Mouse (Mus musculus) stomach, postnatal 0 days (tissue): ENCODE results near the gene Cers2. TPM values are rescaled to one million over a fixed set of nuclear protein-coding genes. Genes with fewer than 3 reads are reported as not detected.
"Not testable (repeated sequence)": the region's sequence is repeated elsewhere in the genome, so short reads cannot be mapped to it uniquely, and the experiment has no call there.

ENCODE experiments used
- ATAC-seq: fragments of 200-750 bp; cut with Nextera tagmentation; 2 replicates; pipeline ENCODE4 v1.8.0; 2017; ENCODE audit not compliant: low FRiP score, low TSS enrichment
- DNase-seq: peaks from one replicate; pipeline ENCODE4 v3.0.0-alpha.2; 2016; ENCODE audit warnings: low spot score
- H3K27ac ChIP-seq: fragments of 300-500 bp; sonication (generic); replicated peaks from 2 replicates; pipeline ENCODE4 v1.5.1; 2014; ENCODE audit warnings: mild to moderate bottlenecking, control low read depth
- H3K27me3 ChIP-seq: fragments of 300-500 bp; sonication (generic); 2 replicates; pipeline ENCODE4 v1.6.1; 2014; ENCODE audit warnings: low read length; ENCODE audit not compliant: control insufficient read depth, insufficient read depth
- H3K36me3 ChIP-seq: fragments of 300-500 bp; sonication (generic); 2 replicates; pipeline ENCODE4 v1.6.1; 2014; ENCODE audit warnings: low read length, mixed read lengths; ENCODE audit not compliant: control insufficient read depth, insufficient read depth
- H3K4me1 ChIP-seq: fragments of 300-500 bp; sonication (generic); replicated peaks from 2 replicates; pipeline ENCODE4 v1.6.1; 2014; ENCODE audit warnings: antibody characterized with exemption; ENCODE audit not compliant: control insufficient read depth, insufficient read depth
- H3K4me2 ChIP-seq: fragments of 300-500 bp; sonication (generic); replicated peaks from 2 replicates; pipeline ENCODE4 v1.6.1; 2014; ENCODE audit warnings: low read depth, mild to moderate bottlenecking, control low read depth, moderate library complexity
- H3K4me3 ChIP-seq: fragments of 300-500 bp; sonication (generic); 2 replicates; pipeline ENCODE4 v1.5.1; 2014; ENCODE audit warnings: low read depth, low read length, control low read depth
- H3K9ac ChIP-seq: fragments of 300-500 bp; sonication (generic); 2 replicates; pipeline ENCODE4 v1.6.1; 2014; ENCODE audit warnings: mild to moderate bottlenecking, low read length, control low read depth, mixed read lengths
- H3K9me3 ChIP-seq: fragments of 300-500 bp; sonication (generic); 2 replicates; pipeline ENCODE4 v1.6.1; 2016; ENCODE audit warnings: low read length; ENCODE audit not compliant: control insufficient read depth
- CTCF ChIP-seq: IDR thresholded peaks from 2 replicates; pipeline ENCODE4 v1.5.1; 2016; ENCODE audit warnings: antibody characterized with exemption, low read depth, mild to moderate bottlenecking, moderate library complexity
- EP300 ChIP-seq: optimal IDR thresholded peaks from 2 replicates; pipeline ENCODE3; 2016; ENCODE audit warnings: antibody characterized with exemption
- WGBS: fragments of 180-500 bp; shearing (Covaris S2); extraction: QIAGEN DNeasy Blood & Tissue Kit; methylation state at CpG from one replicate; pipeline ENCODE4 v1.1.7; 2014; 5-methylcytosine and 5-hydroxymethylcytosine counted together
- polyA plus RNA-seq: library from polyadenylated mRNA; unstranded; fragments of >200 nt; fragmentation: Nextera tagmentation; extraction: Ambion mirVana; gene quantifications from 2 replicates; pipeline ENCODE4 v1.2.1, GENCODE M21; 2015

Gene Cers2
- polyA plus RNA-seq, 1 experiment from 2014 or later, result 75.0 TPM

DNA sequence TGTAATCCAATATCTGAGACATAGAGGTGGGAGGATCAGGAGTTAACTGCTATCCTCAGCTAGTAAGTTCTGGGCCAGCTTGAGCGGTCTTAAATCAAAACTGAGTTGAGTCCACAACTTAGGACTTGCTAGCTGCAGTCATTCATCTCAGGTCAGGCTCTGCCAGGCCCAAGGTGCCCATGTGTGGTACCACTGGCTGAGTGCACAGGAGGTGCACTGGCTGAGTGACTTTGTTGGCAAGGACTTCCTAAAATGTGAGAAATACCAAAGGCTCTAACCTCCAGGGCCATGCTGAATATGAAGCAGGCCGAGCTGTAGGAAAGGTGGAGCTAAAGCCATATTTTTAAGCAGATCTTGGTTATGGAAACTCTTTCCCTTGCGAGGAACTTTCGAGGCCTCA is 22.8 kb downstream of the Cers2 start:
- Histone ChIP-seq H3K4me3 (no peak overlapping the region), H3K27me3 (no peaks in the 10 kb centered on the region), H3K27ac (no peak overlapping the region), H3K9ac (no peak overlapping the region), H3K4me2 (no peak overlapping the region), H3K36me3 (peaks cover 27% of the 10 kb centered on the region), H3K9me3 (no peaks in the 10 kb centered on the region), H3K4me1 (no peaks in the 10 kb centered on the region)
- 93% methylated on average over 4 of the region's 4 CpGs for WGBS
- ATAC-seq, result no peak
- TF ChIP-seq CTCF, result no peak
- TF ChIP-seq EP300, result no peak
- DNase-seq, result no peak

DNA sequence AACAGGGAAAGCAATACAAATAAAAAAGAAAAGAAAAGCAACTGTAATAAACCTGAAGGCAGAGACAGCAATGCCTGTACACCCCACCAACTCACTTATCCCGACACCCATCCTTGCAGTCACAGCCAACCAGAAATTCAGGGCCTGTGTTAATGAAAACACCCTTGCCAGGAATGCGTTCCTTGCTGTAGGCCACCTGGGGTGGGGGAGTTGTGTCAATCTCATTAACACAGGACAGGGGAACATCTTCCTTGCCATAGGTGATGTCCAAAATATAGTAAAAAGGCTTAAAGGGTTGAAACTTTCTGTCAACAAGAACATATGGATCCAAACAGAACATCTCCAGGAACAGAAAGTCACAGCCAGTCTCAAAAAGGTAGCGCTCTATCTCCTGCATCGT is 23.7 kb downstream of the Cers2 start:
- Histone ChIP-seq H3K9ac (no peak overlapping the region), H3K27me3 (no peaks in the 10 kb centered on the region), H3K4me3 (no peak overlapping the region), H3K4me2 (no peak overlapping the region), H3K9me3 (no peaks in the 10 kb centered on the region), H3K36me3 (peaks cover 27% of the 10 kb centered on the region), H3K27ac (no peak overlapping the region), H3K4me1 (no peaks in the 10 kb centered on the region)
- DNase-seq, result no peak
- 94% methylated on average over 4 of the region's 4 CpGs for WGBS
- ATAC-seq, result no peak
- TF ChIP-seq EP300 (no peak), CTCF (no peak)

GRCm38 (mm10) chr3:95343356-95344000 is 28.9 kb downstream of the Cers2 start:
- peaks cover 40% of the 10 kb centered on the region for H3K36me3 ChIP-seq
- H3K9me3 ChIP-seq, H3K4me3 ChIP-seq, H3K27ac ChIP-seq, H3K4me2 ChIP-seq, H3K27me3 ChIP-seq, DNase-seq, H3K4me1 ChIP-seq, ATAC-seq, H3K9ac ChIP-seq: not testable (repeated sequence)
- WGBS, result 93% methylated on average over 9 of the region's 9 CpGs

GRCm38 (mm10) chr3:95346454-95346853 is 31.9 kb downstream of the Cers2 start:
- no peak for DNase-seq
- Histone ChIP-seq H3K36me3 (peaks cover 18% of the 10 kb centered on the region), H3K9me3 (no peaks in the 10 kb centered on the region), H3K9ac (no peak overlapping the region), H3K4me1 (no peaks in the 10 kb centered on the region), H3K4me3 (no peak overlapping the region), H3K27ac (no peak overlapping the region), H3K4me2 (no peak overlapping the region), H3K27me3 (no peaks in the 10 kb centered on the region)
- 87% methylated on average over 7 of the region's 7 CpGs for WGBS
- no peak for TF ChIP-seq CTCF
- no peak for TF ChIP-seq EP300
- ATAC-seq, result no peak

DNA sequence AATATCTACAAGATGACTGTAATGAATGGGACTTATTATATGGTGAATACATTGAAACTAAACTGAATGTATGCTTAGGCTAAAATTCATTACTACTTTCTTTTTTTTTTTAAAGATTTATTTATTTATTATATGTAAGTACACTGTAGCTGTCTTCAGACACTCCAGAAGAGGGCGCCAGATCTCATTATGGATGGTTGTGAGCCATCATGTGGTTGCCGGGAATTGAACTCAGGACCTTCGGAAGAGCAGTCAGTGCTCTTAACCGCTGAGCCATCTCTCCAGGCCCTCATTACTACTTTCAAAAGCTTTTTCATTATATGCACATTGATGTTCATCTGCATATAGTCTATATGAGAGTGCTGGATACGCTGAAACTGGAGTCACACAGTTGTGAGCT is 33.8 kb downstream of the Cers2 start:
- not testable (repeated sequence) for H3K27me3 ChIP-seq, H3K9ac ChIP-seq, ATAC-seq, H3K4me2 ChIP-seq, H3K4me3 ChIP-seq, DNase-seq, H3K4me1 ChIP-seq, H3K9me3 ChIP-seq, H3K27ac ChIP-seq
- H3K36me3 ChIP-seq, result peaks cover 17% of the 10 kb centered on the region
- WGBS, result 97% methylated on average over 4 of the region's 5 CpGs

DNA sequence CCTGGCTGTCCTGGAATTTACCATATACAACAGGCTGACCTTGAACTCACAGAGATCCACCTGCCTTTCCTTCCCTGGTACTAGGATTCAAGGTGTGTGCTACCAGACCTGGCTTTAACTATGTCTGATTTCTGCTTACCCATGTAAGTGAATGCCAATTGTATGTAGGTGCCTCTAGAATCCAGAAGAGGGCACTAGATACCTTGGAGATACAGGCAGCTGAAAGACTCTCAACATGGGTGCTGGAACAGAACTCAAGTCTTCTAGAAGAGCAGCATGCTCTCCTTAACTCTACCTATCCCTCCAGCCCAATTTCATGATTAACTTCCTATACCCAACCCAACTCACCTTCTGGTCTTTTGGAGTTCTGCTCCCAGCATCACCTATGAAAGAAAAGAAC is 34.9 kb downstream of the Cers2 start:
- ATAC-seq, result no peak

GRCm38 (mm10) chr3:95355911-95356544 is 41.4 kb downstream of the Cers2 start:
- ATAC-seq, H3K27ac ChIP-seq, H3K36me3 ChIP-seq, H3K4me1 ChIP-seq, H3K9me3 ChIP-seq, H3K27me3 ChIP-seq, H3K9ac ChIP-seq, DNase-seq: not testable (repeated sequence)
- Histone ChIP-seq H3K4me3 (peak overlapping the region; percentile 45; the same call in 1 of the 2 replicates), H3K4me2 (peak overlapping the region; percentile 31; the same call in 1 of the 2 replicates)
- WGBS, result 26% methylated on average over 8 of the region's 19 CpGs

More for the DNA sequence above, 34.9 kb downstream of the Cers2 start:
- Histone ChIP-seq H3K9me3 (no peaks in the 10 kb centered on the region), H3K9ac (no peak overlapping the region), H3K36me3 (peaks cover 17% of the 10 kb centered on the region), H3K4me3 (no peak overlapping the region), H3K4me1 (no peaks in the 10 kb centered on the region), H3K27me3 (no peaks in the 10 kb centered on the region), H3K27ac (no peak overlapping the region), H3K4me2 (no peak overlapping the region)
- no peak for DNase-seq
- TF ChIP-seq EP300 (no peak), CTCF (peak; percentile 82)

GRCm38 (mm10) chr3:95356701-95357449 is 42.3 kb downstream of the Cers2 start, which contains the start of gene Setdb1:
Gene Setdb1 (minus strand): TSS chr3:95357202.
- DNase-seq (peak; percentile 95), ATAC-seq (peak; percentile 97)
- H3K9me3 ChIP-seq, H3K27ac ChIP-seq, H3K36me3 ChIP-seq, H3K27me3 ChIP-seq, H3K4me1 ChIP-seq: not testable (repeated sequence)
- H3K9ac ChIP-seq, result peak within 1 kb of the TSS; percentile 53
- under 1% methylated on average over 29 of the region's 57 CpGs for WGBS
- peak within 1 kb of the TSS; percentile 53 for H3K4me2 ChIP-seq
- H3K4me3 ChIP-seq, result peak within 1 kb of the TSS; percentile 45
